Mouse (Mus musculus): Measurements from ENCODE around the gene Gm21972.

The Gm21972 gene

GRCm38 (mm10) chr1:86161061-86161460 is 27.6 kb downstream of the Gm21972 start:
- in situ Hi-C loops (cut with MboI, MseI): no loop called here

GRCm38 (mm10) chr1:86174602-86175001 is 41.2 kb downstream of the Gm21972 start:
- in situ Hi-C loops (cut with MboI, MseI): loop anchor here (5.0 kb wide), 1 partner anchor 163 kb away; no protein-coding TSS in a partner anchor

- in situ Hi-C loops (cut with MboI, MseI): loop anchor here (5.0 kb wide), 1 partner anchor 161 kb away; no protein-coding TSS in a partner anchor
Observed at GRCm38 (mm10) chr1:86176066-86176465, 42.6 kb downstream of the Gm21972 start.

GRCm38 (mm10) chr1:86178462-86179253 is 45.2 kb downstream of the Gm21972 start:
- in situ Hi-C loops (cut with MboI, MseI): loop anchor here (5.0 kb wide), 1 partner anchor 159 kb away; no protein-coding TSS in a partner anchor

DNA sequence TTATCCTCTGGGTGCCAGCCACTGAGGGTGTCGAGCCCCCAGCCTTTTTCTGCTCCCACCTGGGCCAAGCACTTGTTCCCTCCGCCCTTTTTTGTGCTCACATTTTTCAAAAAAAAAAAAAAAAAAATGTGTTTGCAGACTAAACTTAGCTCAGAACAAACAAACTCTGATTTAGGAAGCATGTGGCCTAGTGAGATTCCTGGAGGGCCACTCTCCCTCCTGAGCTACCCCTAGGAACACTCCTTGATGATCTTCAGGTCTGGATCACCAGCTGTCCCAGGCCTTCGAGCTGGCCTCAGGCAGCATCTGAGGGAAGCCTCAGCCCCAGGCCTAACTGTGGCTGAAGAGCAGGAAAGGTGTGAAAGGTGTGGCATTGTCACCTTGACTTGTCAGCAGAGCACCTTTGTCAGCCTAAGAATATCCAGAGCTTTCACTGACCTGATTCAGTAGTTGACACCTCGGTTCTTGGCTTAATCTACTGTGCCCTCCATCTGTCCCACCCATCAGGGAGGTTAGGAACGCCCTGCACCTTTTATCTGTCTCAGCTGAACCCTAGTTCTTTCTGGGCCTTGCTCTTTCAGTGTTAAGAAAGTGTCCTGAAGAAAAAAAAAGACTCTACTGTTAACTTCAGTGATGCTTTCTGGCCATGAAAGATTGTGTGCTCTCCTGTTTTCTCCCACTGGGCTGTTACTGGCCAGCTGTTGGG is 48.7 kb downstream of the Gm21972 start:
- in situ Hi-C loops (cut with MboI, MseI): no loop called here

DNA sequence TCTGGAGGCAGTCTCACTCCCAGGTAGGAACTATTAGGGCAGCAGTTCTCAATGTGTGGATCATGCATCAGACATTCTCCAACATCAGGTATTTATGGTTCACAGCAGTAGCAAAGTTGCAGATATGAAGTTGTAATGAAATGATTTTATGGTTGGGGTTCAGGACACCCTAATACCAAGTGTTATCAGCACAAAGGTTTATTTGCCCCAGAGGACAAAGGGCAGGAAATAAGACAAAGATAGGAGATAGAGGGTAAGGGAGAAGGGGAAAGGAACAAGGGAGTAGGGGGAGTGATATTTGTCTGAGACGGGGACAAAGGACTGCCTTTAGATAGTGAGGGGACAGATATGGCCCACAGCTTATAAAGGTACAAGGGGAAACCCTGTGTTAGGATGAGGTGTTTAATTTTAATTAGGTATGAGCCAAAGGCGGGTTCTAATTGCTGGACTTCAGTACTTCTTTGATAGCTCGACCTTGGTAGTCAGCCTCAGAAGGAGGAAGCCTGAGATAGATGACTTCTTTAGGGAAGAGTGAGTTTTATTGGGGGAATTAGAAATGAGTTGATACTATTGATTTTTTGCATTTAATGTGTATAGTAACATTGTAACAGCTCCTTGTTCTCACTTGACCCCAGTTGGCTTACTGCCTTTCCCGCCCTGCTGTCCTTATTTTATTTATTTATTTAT is 50.3 kb downstream of the Gm21972 start:
- in situ Hi-C loops (cut with MboI, MseI): no loop called here

DNA sequence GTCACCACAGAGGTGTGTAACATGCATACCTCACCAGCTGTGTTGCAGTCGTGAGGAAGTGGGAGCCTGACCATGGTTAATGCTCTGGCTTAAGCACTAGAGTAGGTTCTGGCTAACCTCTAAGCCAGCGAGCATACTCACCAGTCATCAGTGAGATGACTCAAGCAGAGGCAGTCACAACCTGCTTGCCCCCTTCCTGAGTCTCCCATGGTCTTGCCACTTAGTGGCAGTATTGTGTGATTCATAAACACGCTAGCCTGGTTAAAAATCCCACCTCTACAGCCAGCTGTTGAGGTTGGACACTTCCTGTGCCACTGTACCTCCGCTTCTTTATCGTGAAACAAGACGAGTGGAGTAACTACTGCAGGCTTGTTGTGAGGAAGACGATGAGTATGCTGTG is 53.3 kb downstream of the Gm21972 start:
- in situ Hi-C loops (cut with MboI, MseI): no loop called here

GRCm38 (mm10) chr1:86187856-86188255 is 54.4 kb downstream of the Gm21972 start:
- in situ Hi-C loops (cut with MboI, MseI): no loop called here

DNA sequence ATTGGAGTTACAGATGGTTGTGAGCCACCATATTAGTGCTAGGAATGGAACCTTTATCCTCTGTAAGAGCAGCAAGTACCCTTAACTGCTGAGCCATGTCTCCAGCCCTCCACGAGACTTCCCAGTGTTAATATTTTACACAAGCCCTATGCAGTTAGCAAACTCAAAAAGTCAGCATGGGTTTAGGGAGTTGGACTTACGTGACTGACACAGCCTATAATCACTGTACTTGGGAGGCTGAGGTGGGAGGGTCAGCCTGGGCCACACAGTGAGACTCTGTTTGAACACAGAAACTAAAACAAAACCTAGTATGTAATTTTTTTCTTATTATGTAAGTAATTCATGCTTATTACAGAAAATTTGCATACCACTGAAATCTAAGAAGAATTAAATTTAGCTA is 54.8 kb downstream of the Gm21972 start:
- in situ Hi-C loops (cut with MboI, MseI): no loop called here

DNA sequence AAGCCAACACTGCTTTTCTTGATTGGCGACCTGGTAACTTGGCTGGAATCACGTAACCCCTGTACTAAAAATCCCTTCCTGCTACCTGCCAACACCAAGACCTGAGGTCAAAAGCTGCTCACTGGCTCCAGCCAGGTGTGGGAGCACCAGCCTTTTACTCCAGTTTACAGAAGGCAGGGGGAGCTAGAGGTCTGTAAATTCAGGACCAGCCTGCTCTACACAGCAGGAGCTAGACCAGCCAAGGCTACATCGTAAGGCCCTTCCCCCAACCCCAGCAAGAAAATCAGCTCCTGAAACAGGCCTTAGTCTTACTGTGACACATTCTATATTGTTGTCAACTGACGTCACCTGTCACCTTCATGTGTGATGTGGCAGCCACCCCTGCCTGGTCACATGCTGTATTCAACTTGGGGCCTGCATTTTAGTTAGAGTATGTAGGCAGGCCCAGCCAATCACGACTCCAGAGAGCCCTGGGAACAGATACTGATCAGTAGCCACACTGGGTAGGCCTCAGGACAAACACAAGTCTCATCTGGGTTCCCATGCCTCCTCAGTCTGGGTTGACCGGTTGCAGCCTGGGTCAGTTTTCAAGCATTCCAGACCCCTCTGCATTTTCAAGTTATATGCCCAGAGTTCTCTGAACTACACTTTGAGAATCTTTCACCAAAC is 55.7 kb downstream of the Gm21972 start:
- in situ Hi-C loops (cut with MboI, MseI): no loop called here

GRCm38 (mm10) chr1:86190843-86191242 is 57.4 kb downstream of the Gm21972 start:
- in situ Hi-C loops (cut with MboI, MseI): no loop called here

- in situ Hi-C loops (cut with MboI, MseI): no loop called here
Observed at GRCm38 (mm10) chr1:86194044-86194443, 60.6 kb downstream of the Gm21972 start.

DNA sequence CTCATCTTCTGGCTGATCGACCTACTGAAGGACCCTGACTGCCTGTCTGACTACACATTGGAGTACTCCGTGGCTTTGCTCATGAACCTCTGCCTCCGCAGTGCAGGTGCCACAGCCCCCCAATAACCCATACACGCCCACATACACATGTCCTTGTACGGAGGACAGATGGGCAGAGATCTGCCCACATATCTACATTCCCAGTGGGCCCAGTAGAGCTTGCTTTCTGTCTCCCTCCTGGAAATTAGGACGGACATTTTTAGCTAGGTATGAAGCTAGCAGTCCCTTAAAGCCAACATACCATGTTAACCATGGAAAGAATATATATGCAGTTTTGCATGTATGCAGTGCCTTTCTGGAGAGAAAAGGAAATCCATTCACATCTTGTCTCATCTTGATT is 64.8 kb downstream of the Gm21972 start:
- in situ Hi-C loops (cut with MboI, MseI): no loop called here

GRCm38 (mm10) chr1:86199026-86199425 is 65.6 kb downstream of the Gm21972 start:
- in situ Hi-C loops (cut with MboI, MseI): no loop called here

DNA sequence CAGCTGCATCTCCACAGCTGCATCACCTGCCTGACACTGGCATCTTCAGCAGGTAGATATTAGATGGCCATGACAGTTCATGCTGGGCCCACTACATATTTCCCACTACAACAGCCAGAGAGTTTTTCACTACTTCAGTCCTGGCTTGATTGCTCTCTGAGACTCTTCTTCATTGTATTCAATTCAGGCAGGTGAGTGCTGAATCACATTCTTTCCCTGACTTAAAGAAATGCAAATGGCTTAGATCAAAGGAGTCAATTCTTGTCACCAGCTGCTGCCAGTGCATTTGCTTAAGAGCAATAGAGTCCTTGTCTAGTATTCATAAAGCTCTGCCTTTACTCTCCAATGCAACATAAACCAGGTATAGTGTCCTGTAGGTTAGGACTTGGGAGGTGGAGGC is 67.9 kb downstream of the Gm21972 start:
- in situ Hi-C loops (cut with MboI, MseI): no loop called here

DNA sequence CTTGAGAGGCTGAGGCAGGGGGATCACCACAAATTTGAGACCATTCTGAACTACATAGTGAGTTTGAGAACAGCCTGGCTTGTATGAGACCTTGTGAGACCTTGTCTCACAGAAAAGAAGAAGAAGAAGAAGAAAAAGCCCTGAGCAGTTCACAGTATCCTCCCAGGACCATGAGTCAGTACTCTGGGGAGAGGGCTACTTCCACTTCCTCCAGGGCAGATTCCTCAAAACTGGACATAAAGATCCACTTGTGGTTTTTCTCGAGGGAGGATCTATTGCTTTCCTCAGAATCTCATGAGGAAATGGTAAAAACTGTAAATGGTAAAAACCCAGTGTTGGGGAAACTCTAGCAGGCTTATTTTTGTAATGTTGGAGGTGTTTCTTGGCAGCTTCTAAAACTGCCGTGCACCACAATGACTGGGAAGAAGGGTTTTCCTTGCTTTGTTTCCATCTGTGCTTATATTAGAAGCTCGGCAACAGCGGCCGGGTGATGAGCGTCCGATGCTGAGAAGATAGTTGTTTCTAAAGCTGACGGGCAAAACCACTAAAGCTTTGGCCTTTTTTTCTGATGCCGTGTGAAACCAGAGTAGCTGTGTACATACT is 69.3 kb downstream of the Gm21972 start:
- in situ Hi-C loops (cut with MboI, MseI): no loop called here

GRCm38 (mm10) chr1:86210676-86211075 is 77.2 kb downstream of the Gm21972 start:
- in situ Hi-C loops (cut with MboI, MseI): no loop called here

GRCm38 (mm10) chr1:86211498-86211897 is 78.1 kb downstream of the Gm21972 start:
- in situ Hi-C loops (cut with MboI, MseI): no loop called here
